Mouse (Mus musculus): ENCODE results near the gene Igfbpl1.

- no peak for TF ChIP-seq POLR2A (IDR thresholded peaks at IDR 0.05; ENCODE audit: control insufficient read depth, low read depth, low read length)
- TF ChIP-seq CTCF (IDR thresholded peaks at IDR 0.05; ENCODE audit: control insufficient read depth, insufficient read depth, insufficient replicate concordance, low read depth, low read length) = no peak
Measured at GRCm38 (mm10) chr4:45822781-45823575, 3.7 kb downstream of the Igfbpl1 start.

All from testis, adult 2 months (tissue).